Mouse (Mus musculus): ENCODE data around the gene Gm20489.

Gene Gm20489

DNA sequence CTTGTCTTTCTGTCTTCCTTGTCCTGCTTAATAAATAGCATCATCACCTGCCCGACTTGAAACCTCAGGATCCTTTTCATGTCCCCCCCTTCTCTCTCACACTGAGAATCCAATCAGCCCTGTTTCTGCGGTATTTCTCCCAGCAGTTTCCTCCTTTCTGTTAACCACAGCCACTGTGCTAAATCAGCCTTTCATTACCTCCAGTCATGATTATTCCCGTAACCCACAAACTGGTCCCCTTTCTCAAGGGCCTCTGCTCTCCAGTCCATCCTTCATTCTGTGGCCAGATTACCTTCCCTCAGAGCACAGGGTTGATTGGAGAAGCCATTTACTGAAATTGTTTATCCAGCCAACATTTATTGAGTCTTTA is at the start of gene Gm20489:
Gene Gm20489, minus strand, starts transcription at position 269 of the 370 bp plus-strand sequence.
- no peak for DNase-seq

DNA sequence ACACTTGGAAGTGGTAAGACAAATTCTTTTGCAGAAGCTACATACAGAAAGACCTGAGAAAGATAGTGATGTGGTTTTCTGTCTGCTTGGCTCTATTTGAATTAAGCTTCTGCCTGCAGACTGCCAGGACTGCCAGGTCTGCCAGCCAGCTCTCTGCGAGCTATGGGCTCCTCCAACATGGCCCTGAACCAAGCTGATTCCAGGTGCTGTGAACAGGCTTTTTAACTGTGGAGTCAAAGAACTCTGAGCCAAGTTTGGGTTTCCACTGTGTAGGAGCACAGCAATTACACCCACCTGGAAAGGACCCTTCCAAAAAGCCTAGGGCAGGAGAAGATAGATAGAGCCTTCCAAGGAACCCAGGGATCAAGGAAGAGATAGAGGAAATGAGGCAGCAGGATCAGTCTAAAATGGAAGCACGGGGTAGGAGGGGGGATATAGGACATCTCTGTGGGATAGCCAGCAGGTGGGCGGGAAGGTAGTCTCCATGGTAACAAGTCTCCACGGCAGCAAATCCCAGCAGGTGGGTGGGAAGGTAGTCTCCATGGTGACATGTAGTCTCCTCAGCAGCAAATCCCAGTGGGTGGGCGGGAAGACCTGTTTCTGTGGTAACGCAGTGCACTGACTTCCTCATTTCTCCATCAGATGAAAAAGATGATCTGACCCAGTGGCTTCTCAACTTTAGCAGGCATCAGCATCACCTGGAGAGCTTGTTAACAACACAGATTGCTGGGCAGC is 45.0 kb upstream of the Gm20489 start:
- DNase-seq = no peak

DNA sequence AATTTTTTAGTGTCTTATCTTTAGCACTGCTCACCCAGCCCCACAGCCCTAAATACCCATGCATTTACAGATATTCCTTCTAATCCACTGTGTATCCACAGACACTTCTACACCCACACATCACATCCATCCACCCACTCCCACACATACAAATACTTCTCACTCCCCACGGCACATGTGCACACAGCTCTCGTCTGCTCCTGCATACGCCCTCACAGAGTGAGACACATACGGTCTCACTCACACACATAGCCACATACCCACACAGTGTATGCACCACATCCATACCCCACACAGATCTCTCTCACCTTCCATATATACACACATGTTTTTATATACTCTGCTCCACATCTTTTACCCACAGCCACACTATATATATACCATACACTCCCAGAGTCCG is 40.5 kb upstream of the Gm20489 start:
- DNase-seq = no peak

DNA sequence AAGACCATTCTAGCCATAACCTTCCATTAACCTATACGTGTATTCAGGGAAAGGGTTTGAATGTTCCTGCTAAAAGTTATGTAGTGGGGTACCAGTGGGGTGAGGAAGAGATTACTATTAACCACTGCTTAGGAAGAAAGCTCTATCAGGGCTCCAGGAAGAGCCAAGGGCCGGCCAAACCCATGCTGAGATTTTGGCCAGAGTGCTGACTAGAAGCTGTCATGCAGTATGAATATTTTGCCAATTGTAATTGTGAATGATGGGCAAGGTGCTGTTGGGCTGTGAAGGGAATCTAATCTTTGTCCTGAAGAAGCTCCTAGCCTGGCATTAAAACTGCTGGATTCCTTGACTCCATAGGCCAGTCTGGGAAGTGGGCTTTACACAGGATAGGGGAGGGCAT is 35.8 kb upstream of the Gm20489 start:
- no peak for DNase-seq

DNA sequence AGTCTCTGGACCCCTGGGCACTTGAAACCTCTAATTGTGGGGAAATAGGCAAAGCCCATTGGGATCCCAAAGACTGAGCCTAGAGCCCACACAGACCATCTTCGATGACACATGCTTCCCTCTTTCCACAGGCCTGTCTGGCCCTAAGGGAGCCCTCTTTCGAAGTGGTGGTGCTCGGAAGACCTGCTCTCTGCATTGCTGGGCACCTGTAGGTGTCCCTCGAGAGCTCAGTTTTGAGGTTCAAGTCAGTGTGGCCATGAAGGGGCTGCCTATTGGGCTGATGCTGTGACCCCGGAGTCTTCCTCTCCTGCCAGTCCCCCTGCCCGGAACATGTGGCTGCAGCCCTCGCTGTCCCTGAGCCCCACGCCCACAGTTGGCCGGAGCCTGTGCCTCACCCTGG is 32.8 kb upstream of the Gm20489 start:
- no peak for DNase-seq

DNA sequence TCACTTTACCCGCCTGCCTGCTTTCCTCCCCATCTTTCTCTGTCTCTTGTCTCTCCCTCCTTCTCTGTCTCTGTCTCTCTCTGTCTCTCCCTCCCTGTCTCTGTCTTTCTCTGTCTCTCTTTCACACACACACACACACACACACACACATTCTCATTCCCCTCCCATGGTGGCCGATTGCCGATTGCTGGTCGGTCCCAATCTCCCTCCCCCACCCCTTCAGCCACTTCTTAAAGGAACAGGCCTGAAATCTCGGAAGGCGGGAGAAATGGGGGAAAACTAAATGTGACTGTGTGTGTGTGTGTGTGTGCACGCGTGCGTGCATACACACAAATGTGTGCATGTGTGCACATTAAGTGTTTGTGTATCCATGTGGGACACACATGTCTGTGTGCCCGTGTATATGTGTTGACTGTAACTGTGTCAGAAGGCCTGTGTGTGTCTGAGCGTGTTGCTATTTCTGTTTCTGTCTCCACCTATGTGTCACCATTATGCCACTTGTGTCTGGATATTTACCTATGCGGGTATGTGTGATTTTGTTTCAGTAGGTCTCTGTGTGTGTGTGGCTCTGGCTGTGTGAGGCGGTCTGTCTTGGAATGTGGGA is 31.7 kb upstream of the Gm20489 start:
- no peak for DNase-seq

DNA sequence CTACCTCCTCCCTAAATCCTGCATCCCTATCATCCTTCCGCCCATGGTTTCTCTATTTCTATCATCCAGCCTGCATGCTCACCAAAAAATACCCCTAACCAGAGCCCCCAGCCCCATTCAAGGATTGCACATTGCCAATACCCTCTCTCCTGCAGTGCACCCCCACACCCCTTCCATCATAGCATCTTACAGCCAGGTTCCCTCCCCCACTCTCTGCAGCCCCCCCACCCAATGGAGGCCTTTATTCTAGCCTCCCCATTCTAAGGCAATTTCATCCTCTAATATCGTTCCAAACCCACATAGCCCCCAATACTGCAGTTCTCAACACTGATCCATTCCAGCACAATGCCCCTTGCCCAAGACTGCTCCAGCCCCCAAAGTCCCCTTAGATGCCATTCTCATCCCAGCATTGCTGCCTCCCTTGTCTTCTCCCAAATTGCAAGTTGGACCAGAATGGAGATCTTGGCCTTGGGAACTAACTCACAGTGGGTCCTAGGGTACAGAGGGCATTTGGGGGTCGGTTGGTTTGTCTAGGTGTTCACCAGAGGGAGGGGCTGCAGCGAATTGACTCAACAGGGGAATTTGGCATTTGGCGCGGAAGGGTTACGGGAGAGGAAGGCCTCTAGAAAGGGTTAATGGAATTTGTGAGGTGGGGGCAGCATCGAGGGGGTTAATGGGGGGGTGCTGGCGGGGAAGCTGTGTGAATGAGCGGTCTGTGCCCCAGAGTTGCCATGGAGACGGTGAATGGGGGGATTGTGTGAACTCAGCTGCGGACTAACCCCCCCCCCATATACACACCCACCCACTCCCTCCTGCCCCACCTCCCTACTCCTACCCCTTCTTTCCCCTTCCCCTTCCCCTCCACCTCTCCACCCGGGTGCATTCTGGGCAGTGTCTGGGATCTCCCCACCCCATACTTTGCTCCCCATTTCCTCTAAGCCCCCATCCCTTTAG is 30.9 kb upstream of the Gm20489 start:
- DNase-seq = no peak

DNA sequence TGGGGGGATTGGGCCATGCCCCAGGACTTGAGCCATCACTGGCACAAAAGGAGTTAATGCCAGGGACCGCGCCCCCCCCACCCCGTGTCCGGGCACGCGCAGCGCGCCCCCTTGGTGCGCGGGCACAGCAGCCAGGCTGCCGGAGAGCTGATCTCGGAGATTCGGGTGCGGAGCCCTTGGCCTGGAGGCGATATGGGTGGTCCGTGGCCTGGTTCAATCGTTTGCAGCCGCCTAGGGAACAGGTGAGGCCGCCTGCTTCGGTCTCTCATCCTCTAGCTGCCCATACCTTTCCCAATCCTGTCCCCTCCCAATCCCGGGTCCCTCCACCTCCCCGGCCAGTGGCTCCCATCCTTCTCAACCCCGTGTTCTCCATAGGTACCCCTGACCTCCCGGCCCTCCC is 30.2 kb upstream of the Gm20489 start, which contains the start of gene Nlgn3:
Gene Nlgn3, plus strand, starts transcription at position 114 of the 400 bp plus-strand sequence.
- DNase-seq = no peak

DNA sequence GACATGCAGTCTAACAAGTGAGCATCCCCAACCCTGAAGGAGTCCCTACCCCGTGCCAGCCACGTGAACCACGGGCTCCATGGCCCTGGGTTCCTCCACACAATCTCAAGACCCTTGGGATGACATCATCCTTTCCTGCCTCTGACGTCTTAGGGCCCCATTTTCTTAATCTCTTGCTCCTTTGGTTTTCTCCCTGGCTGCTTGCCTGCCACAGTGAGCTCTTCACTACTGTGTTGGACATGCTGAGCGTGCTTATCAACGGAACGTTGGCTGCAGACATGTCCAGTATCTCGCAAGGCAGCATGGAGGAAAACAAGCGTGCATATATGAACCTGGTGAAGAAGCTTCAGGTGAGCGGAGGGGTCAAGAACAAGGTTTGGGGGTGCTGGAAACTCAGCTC is 21.3 kb upstream of the Gm20489 start:
- no peak for DNase-seq

DNA sequence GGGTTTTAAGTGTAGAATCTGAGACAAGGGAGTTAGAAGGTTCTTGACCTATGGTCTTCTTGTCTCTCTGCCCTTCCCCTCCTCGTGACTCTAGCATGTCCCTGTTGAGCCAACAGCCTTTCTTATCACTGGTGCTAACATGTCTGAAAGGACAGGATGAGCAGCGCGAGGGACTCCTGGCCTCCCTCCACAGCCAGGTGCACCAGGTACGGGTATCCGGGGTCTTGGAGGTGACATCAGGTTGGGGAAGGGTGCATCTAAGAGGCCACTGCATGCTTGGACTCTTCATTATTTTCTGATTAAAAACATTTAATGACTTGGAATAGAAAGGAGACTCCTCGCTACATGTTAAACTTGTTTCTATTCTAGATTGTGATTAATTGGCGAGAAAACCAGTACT is 20.2 kb upstream of the Gm20489 start:
- no peak for DNase-seq

DNA sequence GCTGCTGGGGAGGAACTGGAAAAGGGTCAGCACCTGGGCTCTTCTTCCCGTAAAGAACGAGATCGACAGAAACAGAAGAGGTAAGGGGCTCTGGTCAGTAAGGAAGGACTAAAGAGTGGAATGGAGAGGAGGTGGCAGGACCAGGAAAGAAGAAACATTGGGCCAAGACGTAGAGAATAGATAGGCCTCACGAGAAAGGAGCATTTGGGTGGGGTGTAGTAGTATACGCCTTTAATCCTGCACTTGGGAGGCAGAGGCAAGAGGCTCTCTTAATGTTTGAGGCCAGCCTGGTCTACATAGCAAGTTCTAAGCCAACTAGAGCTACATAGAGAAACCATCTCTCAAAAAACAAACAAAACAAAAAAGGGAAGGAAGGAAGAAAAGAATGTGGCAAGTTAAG is 19.6 kb upstream of the Gm20489 start:
- no peak for DNase-seq

DNA sequence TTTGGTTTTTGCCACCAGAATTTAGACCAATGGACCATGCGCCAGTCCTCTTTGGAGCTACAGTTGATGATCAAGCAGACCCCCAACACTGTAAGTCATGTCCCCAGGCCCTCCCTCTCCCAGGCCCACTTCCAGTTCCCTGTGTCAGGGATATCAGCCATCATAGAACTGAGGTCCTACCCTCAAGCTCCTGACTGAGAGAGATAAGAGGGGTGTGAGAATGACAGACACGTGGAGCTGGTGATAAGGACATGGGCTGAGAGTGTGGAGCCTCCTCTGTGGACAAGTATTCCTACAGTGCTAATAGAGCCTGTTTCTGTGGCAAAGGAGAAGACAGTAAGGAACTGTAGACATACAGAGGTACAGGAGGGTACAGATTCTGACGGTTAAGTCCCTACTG is 18.7 kb upstream of the Gm20489 start:
- DNase-seq = no peak

DNA sequence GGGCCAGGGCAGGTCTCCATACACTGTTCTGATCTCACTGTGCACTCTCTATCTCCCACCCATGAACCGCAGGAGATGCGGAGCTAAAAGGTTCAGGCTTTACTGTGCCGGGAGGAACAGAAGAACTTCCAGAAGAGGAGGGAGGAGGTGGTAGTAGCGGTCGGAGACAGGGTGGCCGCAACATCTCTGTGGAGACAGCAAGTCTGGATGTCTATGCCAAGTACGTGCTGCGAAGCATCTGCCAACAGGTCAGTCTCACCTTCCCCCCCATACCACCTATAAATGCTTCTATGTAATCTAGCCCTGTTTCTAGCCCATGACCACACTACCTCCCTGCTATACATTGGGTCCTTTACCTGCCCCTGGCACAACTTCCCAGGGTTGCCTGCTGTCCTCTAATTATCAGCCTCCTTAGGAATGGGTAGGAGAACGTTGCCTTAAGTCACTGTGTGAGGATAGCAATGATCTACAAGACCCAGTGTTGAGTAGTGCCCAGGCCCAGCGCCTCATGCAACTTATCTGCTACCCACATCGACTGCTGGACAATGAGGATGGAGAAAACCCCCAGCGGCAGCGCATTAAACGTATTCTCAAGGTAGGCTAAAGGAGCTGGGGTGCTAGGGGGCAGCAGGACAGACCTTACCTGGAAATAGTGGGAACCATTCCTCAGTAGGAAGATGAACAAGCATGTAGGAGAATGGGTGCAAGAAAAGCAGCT is 17.3 kb upstream of the Gm20489 start:
- no peak for DNase-seq

DNA sequence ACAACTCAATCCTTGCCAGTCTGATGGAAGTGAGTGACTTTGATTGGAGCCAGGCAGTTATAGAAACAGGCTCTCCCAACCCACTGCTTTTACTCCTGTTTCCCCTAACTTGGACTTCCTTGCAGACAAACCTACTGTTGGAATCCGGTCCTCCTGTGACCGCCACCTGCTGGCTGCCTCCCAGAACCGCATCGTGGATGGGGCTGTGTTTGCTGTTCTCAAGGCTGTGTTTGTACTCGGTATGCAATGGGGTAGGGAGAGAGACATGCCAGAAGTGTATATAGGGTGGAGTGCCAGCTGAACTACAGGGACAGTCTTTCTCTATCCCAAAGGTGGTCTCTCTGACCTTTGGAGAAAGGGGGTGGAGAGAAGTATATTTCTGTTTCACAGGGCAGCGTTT is 16.7 kb upstream of the Gm20489 start:
- DNase-seq = peak; percentile 46

DNA sequence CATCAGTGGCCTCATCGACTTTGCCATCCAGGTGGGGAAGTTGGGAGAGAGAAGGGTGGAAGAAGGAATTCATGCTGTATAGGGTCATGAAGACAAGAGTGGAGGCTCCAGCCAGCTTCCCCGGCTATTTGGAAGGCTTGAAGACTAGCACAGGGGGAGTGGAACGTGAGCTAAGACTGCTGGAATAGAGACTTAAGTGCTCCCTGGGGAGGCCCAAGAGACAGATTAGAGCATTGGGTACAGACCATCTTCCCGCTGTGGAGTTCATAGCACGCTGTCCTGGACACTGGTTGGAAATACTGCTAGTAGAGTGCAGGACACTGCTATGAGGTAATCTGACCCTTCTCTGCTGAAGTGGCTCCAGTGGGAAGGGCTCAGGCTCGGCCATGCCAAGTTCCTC is 14.0 kb upstream of the Gm20489 start:
- no peak for DNase-seq

DNA sequence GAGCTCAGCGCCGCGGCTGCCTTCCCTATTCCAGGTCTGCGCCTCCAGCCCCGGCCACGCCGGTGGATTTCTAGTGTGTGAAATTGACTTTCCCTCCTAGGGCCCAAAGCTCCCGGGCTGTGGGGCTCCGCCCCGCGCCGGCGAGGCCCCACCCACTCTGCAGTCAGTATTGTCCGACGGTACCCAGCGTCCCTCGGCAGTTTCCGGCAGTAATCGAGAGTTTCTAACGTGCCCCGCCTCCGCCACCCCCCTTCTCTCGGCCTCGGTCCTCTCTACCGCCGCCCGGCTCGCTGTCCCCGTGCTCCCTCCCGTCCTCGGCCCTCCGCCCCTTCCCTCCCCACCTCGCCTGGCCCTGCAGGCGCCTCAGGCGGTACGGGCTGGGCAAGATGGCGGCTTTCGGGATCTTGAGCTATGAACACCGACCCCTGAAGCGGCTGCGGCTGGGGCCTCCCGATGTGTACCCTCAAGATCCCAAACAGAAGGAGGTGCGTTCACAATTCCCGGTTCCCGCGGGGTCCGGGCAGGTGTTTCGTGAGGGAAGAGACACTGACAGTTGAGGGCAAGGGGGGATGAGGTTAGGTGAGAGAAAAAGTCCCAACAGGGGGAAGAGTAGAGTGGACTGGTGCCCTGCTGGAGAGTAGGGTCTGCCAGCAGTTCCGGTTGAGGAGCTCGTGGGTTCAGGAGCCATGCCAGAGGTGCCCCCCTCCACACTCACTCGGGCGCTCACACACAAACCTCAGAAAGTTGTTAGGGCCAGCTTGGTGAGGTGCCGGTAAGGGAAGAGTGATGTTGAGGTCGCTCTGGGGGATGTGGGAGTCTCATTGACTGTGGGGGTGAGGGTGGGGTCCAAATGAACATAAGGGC is 5.3 kb upstream of the Gm20489 start, which contains the start of gene Med12:
Gene Med12, plus strand, starts transcription at position 156 of the 864 bp plus-strand sequence.
- peak; percentile 93 for DNase-seq

DNA sequence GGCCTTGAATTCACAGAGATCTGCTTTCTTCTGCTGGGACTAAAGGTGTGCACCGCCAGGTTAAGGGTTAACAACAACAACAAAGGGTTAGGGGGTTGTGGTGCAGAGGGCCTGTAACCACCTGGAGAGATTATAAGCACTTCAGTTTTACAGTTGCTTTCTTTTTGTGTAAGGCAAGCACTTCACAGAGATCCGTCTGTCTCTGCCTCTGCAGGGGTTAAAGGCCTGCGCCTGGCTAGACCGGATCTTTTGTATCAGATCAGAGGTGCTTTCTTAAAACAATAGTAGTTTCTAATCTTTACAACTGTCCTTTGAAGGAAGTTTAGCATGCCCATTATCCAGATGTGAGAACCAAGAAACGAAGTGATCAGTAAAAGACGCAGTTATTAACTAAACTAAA is 4.6 kb upstream of the Gm20489 start:
- no peak for DNase-seq

DNA sequence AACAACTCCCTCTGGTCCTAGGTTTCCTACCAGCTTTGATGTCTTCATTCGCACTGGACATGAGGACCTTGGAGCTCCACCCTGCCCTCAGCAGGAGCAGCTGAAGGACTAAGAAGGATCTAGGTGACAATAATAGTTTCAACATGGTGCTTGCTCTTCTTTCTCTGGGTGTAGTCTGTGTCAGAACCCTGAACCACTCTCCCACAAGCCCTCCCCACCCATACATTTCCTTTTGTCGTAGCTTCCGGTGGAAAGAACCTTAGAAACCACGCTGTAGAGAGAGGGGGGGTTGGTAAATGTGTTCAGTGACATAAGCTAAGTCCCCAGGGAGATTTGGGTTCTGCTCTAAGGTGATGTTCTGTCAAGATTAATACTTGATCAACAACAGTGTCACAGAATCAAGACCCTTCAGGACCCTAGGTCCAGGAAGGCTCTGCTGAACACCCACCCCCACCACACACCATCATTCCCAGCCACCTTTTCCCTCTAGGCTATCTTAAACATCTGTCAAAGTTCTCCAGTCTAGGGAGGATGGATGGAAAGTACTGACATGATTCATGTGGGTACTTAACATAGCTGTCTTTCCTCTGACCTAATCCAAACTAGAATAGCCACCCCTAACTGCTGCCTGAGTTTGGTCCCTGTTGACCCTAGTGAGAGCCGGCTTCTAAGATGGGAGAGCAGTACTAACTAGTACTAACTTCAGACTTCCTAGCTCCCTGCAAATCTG is 633 bp downstream of the Gm20489 start, which contains the start of gene Il2rg:
Gene Il2rg, minus strand, starts transcription at position 231 of the 730 bp plus-strand sequence.
- DNase-seq = no peak

DNA sequence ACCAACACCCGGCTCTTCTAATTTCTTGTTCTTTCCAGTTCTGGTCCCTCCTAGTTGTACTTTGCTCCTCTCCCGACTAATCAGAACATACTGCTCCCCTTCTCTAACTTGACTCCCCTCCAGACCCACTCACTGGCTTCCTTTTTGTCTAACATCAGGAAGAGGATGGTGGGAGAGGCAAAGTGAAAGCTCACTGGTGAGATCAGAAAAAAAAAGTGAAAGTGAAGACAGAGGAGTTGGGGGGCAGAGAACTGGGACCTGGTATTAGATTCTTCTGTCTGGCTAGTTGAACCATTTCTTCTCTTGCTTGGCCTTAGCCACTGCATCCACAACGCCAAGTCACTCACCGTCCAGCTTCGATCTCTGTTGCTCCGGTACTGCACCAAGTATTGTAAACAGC is 2.2 kb downstream of the Gm20489 start:
- no peak for DNase-seq

DNA sequence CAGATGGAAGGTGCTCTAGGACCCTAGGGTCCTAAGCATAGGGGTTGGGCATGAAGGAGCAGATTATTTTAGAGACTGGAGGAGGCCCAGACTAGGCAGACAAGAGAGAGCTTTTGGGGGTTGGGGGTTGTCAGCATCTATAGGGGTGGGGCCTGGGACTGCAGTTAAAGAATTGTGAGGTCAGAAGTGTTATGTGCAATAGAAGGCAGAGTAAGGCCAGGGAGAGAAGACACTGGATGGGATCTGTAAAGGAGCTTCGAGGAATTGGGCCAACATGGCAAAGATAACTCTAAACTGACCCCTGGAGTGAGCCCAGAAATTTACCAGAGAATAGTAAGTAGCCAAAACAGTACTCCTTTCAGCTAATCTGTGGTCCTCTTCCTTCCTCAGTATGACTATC is 4.9 kb downstream of the Gm20489 start, which contains the start of gene Gm614:
Gene Gm614, minus strand, starts transcription at position 101 of the 400 bp plus-strand sequence.
- no peak for DNase-seq
